Mouse (Mus musculus) CD4-positive, CD25-positive, alpha-beta regulatory T cell, adult 4 months (primary cell): ENCODE data around the gene Cited2. TPM values are rescaled to one million over a fixed set of nuclear protein-coding genes. Genes with fewer than 3 reads are reported as not detected.

Experiments used
- ATAC-seq: one replicate; pipeline ENCODE4 v1.8.0; 2017
- polyA plus RNA-seq, 2 experiments: library from polyadenylated mRNA; unstranded; fragments of 100-300 nt; shearing (Covaris generic); gene quantifications; one replicate each; pipeline ENCODE4 v1.2.1; 2017

Cited2 gene
- polyA plus RNA-seq, result 1 to 10 TPM; 4.8 to 9.4 TPM

- peak; percentile 60 for ATAC-seq
Measured at GRCm38 (mm10) chr10:17722653-17723410, at the start of gene Cited2. Gene Cited2 (plus strand): TSS chr10:17723218.

- ATAC-seq, result no peak
Measured at GRCm38 (mm10) chr10:17674454-17674853, 48.6 kb upstream of the Cited2 start.

- no peak for ATAC-seq
Measured at GRCm38 (mm10) chr10:17674869-17675268, 48.1 kb upstream of the Cited2 start.

- ATAC-seq, result no peak
Measured at GRCm38 (mm10) chr10:17676464-17676863, 46.6 kb upstream of the Cited2 start.

- no peak for ATAC-seq
Measured at GRCm38 (mm10) chr10:17677308-17677707, 45.7 kb upstream of the Cited2 start.

GRCm38 (mm10) chr10:17680432-17681382, 42.3 kb upstream of the Cited2 start:
- no peak for ATAC-seq

GRCm38 (mm10) chr10:17681386-17681785, 41.6 kb upstream of the Cited2 start:
- no peak for ATAC-seq

- peak; percentile 96 for ATAC-seq
Measured at GRCm38 (mm10) chr10:17683852-17684428, 39.1 kb upstream of the Cited2 start.

- ATAC-seq, result no peak
Measured at GRCm38 (mm10) chr10:17689806-17690205, 33.2 kb upstream of the Cited2 start.

GRCm38 (mm10) chr10:17691709-17692108, 31.3 kb upstream of the Cited2 start:
- ATAC-seq, result no peak

GRCm38 (mm10) chr10:17695801-17696200, 27.2 kb upstream of the Cited2 start:
- ATAC-seq, result no peak

- no peak for ATAC-seq
Measured at GRCm38 (mm10) chr10:17697376-17698265, 25.4 kb upstream of the Cited2 start.

GRCm38 (mm10) chr10:17705466-17705973, 17.5 kb upstream of the Cited2 start:
- ATAC-seq, result no peak

- ATAC-seq, result no peak
Measured at GRCm38 (mm10) chr10:17710753-17711152, 12.3 kb upstream of the Cited2 start.

GRCm38 (mm10) chr10:17719009-17719570, 3.9 kb upstream of the Cited2 start:
- ATAC-seq, result no peak

- ATAC-seq, result no peak
Measured at GRCm38 (mm10) chr10:17719646-17720045, 3.4 kb upstream of the Cited2 start.

GRCm38 (mm10) chr10:17720891-17721601, 2.0 kb upstream of the Cited2 start:
- ATAC-seq, result no peak

GRCm38 (mm10) chr10:17721602-17722121, 1.4 kb upstream of the Cited2 start:
- ATAC-seq, result peak; percentile 2

- peak; percentile 59 for ATAC-seq
Measured at GRCm38 (mm10) chr10:17722158-17722557, 860 bp upstream of the Cited2 start.

- peak; percentile 35 for ATAC-seq
Measured at GRCm38 (mm10) chr10:17723421-17723841, 413 bp downstream of the Cited2 start.
